In genomic region chr19:42008586-42008985, GRCm38 (mm10) we compare ENCODE assay signal across 20 mouse cellular contexts. TPM values are rescaled to one million over a fixed set of nuclear protein-coding genes. Genes with fewer than 3 reads are reported as not detected.
DNase-seq lines count a peak whose midpoint lies in the region; ATAC-seq and TF ChIP-seq lines count a peak whose summit lies in the region.
"Had no signal": no experiment of that assay in that cellular context is flagged by ENCODE, and none has a peak within 500 bp of the region (broad histone marks: within the 10 kb centered on the region; RNA-seq: fewer than 3 reads in every experiment).

No protein-coding gene starts in this region.

- intact Hi-C loops in gastrocnemius, adult 2 months (cut with DNase I) = no loop called here

- TF ChIP-seq POLR2A in kidney, adult 2 months (IDR thresholded peaks at IDR 0.05; ENCODE audit: low read depth, low read length) = no peak

- 63% methylated on average over 3 of the region's 3 CpGs for WGBS in kidney, adult 2 months
- WGBS in limb, embryonic 10.5 days = 61% methylated on average over 3 of the region's 3 CpGs

- no peaks in the 10 kb centered on the region for H3K27me3 ChIP-seq in kidney, adult 2 months (replicated peaks; ENCODE audit: control insufficient read depth, insufficient read depth, low read length)
- H3K27me3 ChIP-seq in limb, embryonic 10.5 days (ENCODE audit: low read depth, poor library complexity, severe bottlenecking) = no peaks in the 10 kb centered on the region
- H3K27me3 ChIP-seq: hindbrain, embryonic 15.5 days; midbrain, embryonic 12.5 days had no signal

- ATAC-seq in erythroid progenitor cell, adult 5-6 weeks (replicated peaks; ENCODE audit: low FRiP score, poor library complexity, severe bottlenecking) = no peak
- ATAC-seq: forebrain, embryonic 14.5 days; liver, postnatal 0 days had no signal

- DNase-seq in gastrocnemius, adult 2 months = no peak
- no peak for DNase-seq in gastrocnemius, postnatal 25 days
- no peak for DNase-seq in kidney, adult 2 months
- DNase-seq in kidney, postnatal 25 days = no peak
- DNase-seq in NIH3T3 (ENCODE audit: low read depth) = peak; percentile 71
- DNase-seq in limb, embryonic 10.5 days (ENCODE audit: low spot score) = no peak
- no peak for DNase-seq in ovary, adult 18-20 months (ENCODE audit: low spot score)
- DNase-seq: cerebellum, postnatal 10 days; gastrocnemius, postnatal 10 days; kidney, adult 9 months; liver, postnatal 0 days; lung, postnatal 4 days; right cerebral cortex, postnatal 25 days; thymus, adult 18-20 months had no signal

- peaks cover 12% of the 10 kb centered on the region for H3K4me1 ChIP-seq in kidney, adult 2 months (ENCODE audit: control insufficient read depth, insufficient read depth, low read length)
- peaks cover 40% of the 10 kb centered on the region for H3K4me1 ChIP-seq in limb, embryonic 10.5 days
- H3K4me1 ChIP-seq: hindbrain, embryonic 15.5 days had no signal

- H3K4me3 ChIP-seq in gastrocnemius, adult 2 months = no peak overlapping the region
- no peak overlapping the region for H3K4me3 ChIP-seq in kidney, adult 2 months (ENCODE audit: insufficient read depth, low read depth, low read length)
- no peak overlapping the region for H3K4me3 ChIP-seq in limb, embryonic 10.5 days
- H3K4me3 ChIP-seq: hindbrain, embryonic 15.5 days; midbrain, embryonic 12.5 days had no signal

- H3K9me3 ChIP-seq in limb, embryonic 10.5 days (replicated peaks) = no peaks in the 10 kb centered on the region
- H3K9me3 ChIP-seq: hindbrain, embryonic 15.5 days; midbrain, embryonic 12.5 days had no signal

- no peaks in the 10 kb centered on the region for H3K36me3 ChIP-seq in kidney, adult 2 months (ENCODE audit: control insufficient read depth, insufficient read depth, low read length)
- peaks cover 6% of the 10 kb centered on the region; the same call in 1 of the 2 replicates for H3K36me3 ChIP-seq in limb, embryonic 10.5 days
- H3K36me3 ChIP-seq: hindbrain, embryonic 15.5 days; midbrain, embryonic 12.5 days had no signal

- 0 out of 2 replicates have a peak overlapping the region, but pooled peaks have one; percentile 20 for H3K27ac ChIP-seq in gastrocnemius, adult 2 months
- peak overlapping the region; percentile 66 for H3K27ac ChIP-seq in kidney, adult 2 months (ENCODE audit: insufficient read depth, low read depth, low read length)
- peak overlapping the region; percentile 32; the same call in 1 of the 2 replicates for H3K27ac ChIP-seq in limb, embryonic 10.5 days
- H3K27ac ChIP-seq: hindbrain, embryonic 15.5 days; midbrain, embryonic 12.5 days had no signal

- TF ChIP-seq CTCF in gastrocnemius, adult 2 months (IDR thresholded peaks at IDR 0.05) = no peak
- TF ChIP-seq CTCF in kidney, adult 2 months (conservative IDR thresholded peaks at IDR 0.05; ENCODE audit: insufficient read depth, insufficient read length, low read depth, low read length) = no peak

RNA-seq across cellular contexts. Expression of gene Ubtd1, which starts 27.0 kb away (rescaled TPM):
- 10 to 100 TPM; 14.5 to 15.1 TPM for total RNA-seq in gastrocnemius, adult 2 months (2021)
- 10 to 100 TPM; 15.4 to 19.8 TPM for total RNA-seq in gastrocnemius, postnatal 25 days (2021)
- 23.0 and 28.2 TPM in 2 replicates for polyA plus RNA-seq in kidney, adult 2 months (2012; rRNA removed)
- polyA plus RNA-seq in limb, embryonic 10.5 days (2016; fragmentation: Nextera tagmentation; extraction: Ambion mirVana) = 14.2 and 15.1 TPM in 2 replicates
- 4.3 TPM in 1 of 2 replicates, not detected in the other for total RNA-seq in erythroid progenitor cell, adult 5-6 weeks (2015; ENCODE audit: low replicate concordance)
- 8.2 TPM in 1 of 2 replicates, not detected in the other for total RNA-seq in erythroid progenitor cell, adult 5-6 weeks (2017; ENCODE audit: low replicate concordance)

RNA-seq across cellular contexts. Expression of gene Ankrd2, which starts 27.2 kb away (rescaled TPM):
- total RNA-seq in gastrocnemius, adult 2 months (2021) = 100 to 1,000 TPM; 154 to 235 TPM
- 1,000 to 10,000 TPM in 1 of 2 experiments, 100 to 1,000 TPM in 1; 167 to 1,046 TPM for total RNA-seq in gastrocnemius, postnatal 25 days (2021)
- 0.14 and 2.2 TPM in 2 replicates for polyA plus RNA-seq in kidney, adult 2 months (2012; rRNA removed)
- polyA plus RNA-seq in limb, embryonic 10.5 days (2016; fragmentation: Nextera tagmentation; extraction: Ambion mirVana) = not detected in 2 replicates
- total RNA-seq in erythroid progenitor cell, adult 5-6 weeks (2015; ENCODE audit: low replicate concordance) = not detected in 2 replicates
- total RNA-seq in erythroid progenitor cell, adult 5-6 weeks (2017; ENCODE audit: low replicate concordance) = not detected in 2 replicates
- total RNA-seq: left cerebral cortex, postnatal 36 days had no signal
- polyA plus RNA-seq: embryonic facial prominence, embryonic 11.5 days; midbrain, embryonic 12.5 days had no signal

RNA-seq across cellular contexts. Expression of gene Mms19, which starts 27.6 kb away (rescaled TPM):
- total RNA-seq in gastrocnemius, adult 2 months (2021) = 10 to 100 TPM in 1 of 2 experiments, 1 to 10 TPM in 1; 8.8 to 10.5 TPM
- 1 to 10 TPM; 7.7 to 8.7 TPM for total RNA-seq in gastrocnemius, postnatal 25 days (2021)
- polyA plus RNA-seq in kidney, adult 2 months (2012; rRNA removed) = 54.9 and 56.1 TPM in 2 replicates
- 39.9 and 52.5 TPM in 2 replicates for polyA plus RNA-seq in limb, embryonic 10.5 days (2016; fragmentation: Nextera tagmentation; extraction: Ambion mirVana)
- 20.5 and 73.5 TPM in 2 replicates for total RNA-seq in erythroid progenitor cell, adult 5-6 weeks (2015; ENCODE audit: low replicate concordance)
- total RNA-seq in erythroid progenitor cell, adult 5-6 weeks (2017; ENCODE audit: low replicate concordance) = 10.1 and 15.4 TPM in 2 replicates

RNA-seq across cellular contexts. Expression of gene Hoga1, which starts 36.8 kb away (rescaled TPM):
- total RNA-seq in gastrocnemius, adult 2 months (2021) = 1 to 10 TPM; 2.9 to 3.1 TPM
- 1 to 10 TPM; 2.1 to 2.3 TPM for total RNA-seq in gastrocnemius, postnatal 25 days (2021)
- 167 and 177 TPM in 2 replicates for polyA plus RNA-seq in kidney, adult 2 months (2012; rRNA removed)
- 1.1 and 1.3 TPM in 2 replicates for polyA plus RNA-seq in limb, embryonic 10.5 days (2016; fragmentation: Nextera tagmentation; extraction: Ambion mirVana)
- total RNA-seq in erythroid progenitor cell, adult 5-6 weeks (2015; ENCODE audit: low replicate concordance) = not detected in 2 replicates
- total RNA-seq in erythroid progenitor cell, adult 5-6 weeks (2017; ENCODE audit: low replicate concordance) = not detected in 2 replicates

RNA-seq across cellular contexts. Expression of gene 4933411K16Rik, which starts 43.5 kb away (rescaled TPM):
- under 1 TPM; 0.28 to 0.33 TPM for total RNA-seq in gastrocnemius, adult 2 months (2021)
- total RNA-seq in gastrocnemius, postnatal 25 days (2021) = under 1 TPM; 0.20 to 0.32 TPM
- polyA plus RNA-seq in kidney, adult 2 months (2012; rRNA removed) = 3.6 and 5.1 TPM in 2 replicates
- polyA plus RNA-seq in limb, embryonic 10.5 days (2016; fragmentation: Nextera tagmentation; extraction: Ambion mirVana) = 0.24 TPM in 1 of 2 replicates, not detected in the other
- total RNA-seq in erythroid progenitor cell, adult 5-6 weeks (2015; ENCODE audit: low replicate concordance) = not detected in 2 replicates
- not detected in 2 replicates for total RNA-seq in erythroid progenitor cell, adult 5-6 weeks (2017; ENCODE audit: low replicate concordance)
- polyA plus RNA-seq: embryonic facial prominence, embryonic 11.5 days; forebrain, embryonic 14.5 days; midbrain, embryonic 12.5 days had no signal

Comparison
In these comparisons a context has a peak if more than half of its experiments do, and no peak if none do; other contexts are left out.
1. RNA of gene Ankrd2, which starts 27.2 kb away (total RNA-seq): 167 to 1,046 TPM in gastrocnemius, postnatal 25 days and 154 to 235 TPM in gastrocnemius, adult 2 months; not detected in erythroid progenitor cell, adult 5-6 weeks; every median in the first group is over 100 times any median in the second.
2. Peak in every context shown above with its lines, with median percentiles within 50 percentile points of each other: H3K27ac ChIP-seq.